Mouse (Mus musculus): ENCODE measurements around the gene Rbbp5.

Rbbp5 gene

DNA sequence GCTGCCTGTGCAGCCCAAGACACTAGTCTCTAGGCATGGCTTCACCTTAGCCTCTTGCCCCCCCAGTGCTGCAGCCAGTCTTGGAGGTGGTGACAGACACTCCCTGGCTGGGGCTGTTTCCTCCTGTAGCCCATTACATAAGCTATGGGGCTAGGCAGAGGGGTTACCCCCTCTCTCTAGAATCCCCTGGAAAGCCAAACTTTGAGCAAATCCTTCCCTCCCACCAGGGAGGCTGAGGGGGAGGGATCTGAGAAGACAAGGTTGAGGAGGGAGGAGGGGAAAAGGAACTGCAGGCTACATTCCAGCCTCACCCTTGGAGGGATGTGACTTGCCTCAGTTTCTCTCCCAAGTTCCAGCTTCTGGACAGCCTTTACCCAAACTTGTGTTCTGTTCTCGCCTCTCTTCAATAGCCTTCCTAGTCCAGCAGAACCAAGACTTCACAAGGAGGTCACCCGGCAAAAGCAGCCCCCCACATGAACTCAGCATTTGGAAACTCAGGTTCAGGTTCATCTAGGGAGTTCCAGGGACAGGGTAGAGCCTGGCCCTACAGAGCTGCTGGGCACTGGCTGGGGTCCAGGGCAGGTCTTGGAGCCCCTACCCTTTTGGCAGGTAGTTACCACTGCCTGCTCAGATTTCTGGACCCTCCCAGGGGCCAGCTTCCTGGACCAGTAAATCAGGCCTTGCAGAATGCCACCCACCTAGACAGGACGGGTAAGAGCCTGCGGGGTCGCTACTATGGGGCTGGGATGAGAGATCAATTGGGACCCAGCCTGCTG lies 64.8 kb downstream of the Rbbp5 start:
- DNase-seq = peak; percentile 31 to 39

GRCm38 (mm10) chr1:132542762-132543306 lies 65.7 kb downstream of the Rbbp5 start, which contains the start of gene Cntn2:
Cntn2 (minus strand) TSS chr1:132543256.
- peak; percentile 82 to 91 for DNase-seq

DNA sequence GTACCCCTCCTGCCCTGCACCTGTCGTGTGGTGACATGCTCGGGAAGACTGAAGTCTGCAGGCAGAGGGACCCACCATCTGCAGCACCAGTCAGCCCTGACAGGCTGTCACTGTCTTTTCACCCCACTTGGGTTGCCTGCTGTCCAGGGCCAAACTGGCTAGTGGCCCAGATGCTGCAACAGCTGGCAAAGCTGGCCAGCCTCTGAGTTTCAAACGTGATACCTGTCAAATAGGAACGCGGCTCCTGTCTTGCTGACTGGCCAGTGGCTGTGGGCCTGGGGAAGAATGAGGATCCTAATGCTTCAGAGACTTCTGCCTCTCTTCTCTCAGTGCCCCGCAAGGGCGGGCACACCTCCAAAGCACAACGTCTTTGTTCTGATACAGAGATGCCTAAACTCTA lies 66.6 kb downstream of the Rbbp5 start:
- DNase-seq = peak; percentile 17 to 23
